Mouse (Mus musculus): ENCODE measurements around the gene Ccdc24.

Ccdc24 gene

GRCm38 (mm10) chr4:117872471-117872886, at the start of gene Ccdc24:
Gene Ccdc24, minus strand, starts transcription at chr4:117872557.
- DNase-seq, result peak; percentile 40 to 69

GRCm38 (mm10) chr4:117921358-117921757, 49.0 kb upstream of the Ccdc24 start:
- no peak for DNase-seq

DNA sequence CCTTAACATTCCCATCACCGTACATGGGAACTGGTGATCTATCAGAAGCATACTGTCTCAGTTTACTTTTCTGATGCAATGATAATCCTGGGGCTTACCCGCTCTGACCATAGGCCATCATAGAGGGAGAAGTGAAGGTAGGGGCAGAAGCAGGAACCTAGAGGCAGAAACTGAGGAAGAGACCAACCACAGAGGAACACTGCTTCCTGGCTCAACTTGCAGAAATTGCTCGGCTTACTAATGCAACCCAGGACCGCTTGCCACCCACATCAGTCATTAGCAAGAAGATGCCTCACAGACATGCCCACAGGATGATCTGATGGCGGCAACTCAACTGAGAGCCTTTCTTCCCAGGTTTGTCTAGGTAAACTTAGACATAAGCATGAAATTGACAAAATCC, 46.4 kb upstream of the Ccdc24 start:
- no peak for DNase-seq

- DNase-seq, result peak; percentile 34 to 68
Observed at GRCm38 (mm10) chr4:117918261-117918660, 45.9 kb upstream of the Ccdc24 start.

DNA sequence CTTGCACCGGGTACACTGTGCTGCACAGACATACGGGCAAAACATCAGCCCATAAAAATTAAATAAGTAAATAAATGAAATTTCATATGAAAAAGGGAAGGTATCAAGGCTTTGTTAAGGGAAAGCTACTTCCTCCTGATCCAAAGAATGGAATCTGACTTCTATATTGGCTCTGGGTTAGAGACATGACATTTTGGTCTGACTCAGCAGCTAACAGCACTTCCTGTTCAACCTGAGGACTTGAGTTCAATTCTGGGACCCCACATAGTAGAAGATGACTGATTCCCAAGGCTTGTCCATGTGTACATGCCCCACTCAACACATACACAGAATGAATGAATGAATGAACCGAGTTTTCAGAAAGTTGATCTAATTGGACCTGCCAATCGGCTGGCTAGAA, 45.5 kb upstream of the Ccdc24 start:
- no peak for DNase-seq

DNA sequence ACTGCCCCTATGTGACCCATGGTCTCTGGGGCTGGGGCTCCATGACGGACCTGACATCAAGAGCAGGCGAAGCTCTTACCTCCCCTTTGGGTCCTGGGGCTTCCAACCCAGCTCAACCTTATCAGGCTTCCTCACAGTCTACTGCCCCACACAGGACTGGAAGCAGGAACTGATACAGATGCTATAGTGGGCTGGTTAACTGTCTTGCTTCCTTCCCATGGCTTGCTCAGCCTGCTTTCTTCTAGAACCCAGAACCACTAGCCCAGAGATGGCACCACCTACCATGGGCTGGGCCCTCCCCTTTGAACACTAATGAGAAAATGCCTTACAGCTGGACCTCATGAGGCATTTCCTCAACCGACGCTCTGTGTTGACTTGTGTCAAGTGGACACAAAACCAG, 45.0 kb upstream of the Ccdc24 start:
- DNase-seq, result no peak

DNA sequence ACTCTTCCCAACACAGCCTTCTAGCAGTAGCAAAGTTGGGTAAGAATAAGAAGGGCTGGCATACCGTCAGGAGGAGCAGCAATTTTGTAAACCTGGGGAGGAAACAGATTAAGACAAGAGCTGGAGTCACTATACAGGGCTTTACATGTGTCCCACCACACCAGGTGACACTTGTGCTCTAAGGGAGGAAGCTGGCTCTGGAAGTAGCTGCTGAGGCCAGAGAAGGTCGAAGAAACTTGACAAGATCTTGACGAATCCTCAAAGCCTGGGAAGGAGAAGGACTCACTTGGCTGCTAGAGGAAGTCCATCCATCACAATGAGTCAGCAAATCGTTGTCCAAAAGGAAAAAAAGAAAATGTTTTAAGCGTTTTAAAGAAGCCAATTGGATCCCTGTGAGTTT, 44.0 kb upstream of the Ccdc24 start:
- DNase-seq, result no peak

DNA sequence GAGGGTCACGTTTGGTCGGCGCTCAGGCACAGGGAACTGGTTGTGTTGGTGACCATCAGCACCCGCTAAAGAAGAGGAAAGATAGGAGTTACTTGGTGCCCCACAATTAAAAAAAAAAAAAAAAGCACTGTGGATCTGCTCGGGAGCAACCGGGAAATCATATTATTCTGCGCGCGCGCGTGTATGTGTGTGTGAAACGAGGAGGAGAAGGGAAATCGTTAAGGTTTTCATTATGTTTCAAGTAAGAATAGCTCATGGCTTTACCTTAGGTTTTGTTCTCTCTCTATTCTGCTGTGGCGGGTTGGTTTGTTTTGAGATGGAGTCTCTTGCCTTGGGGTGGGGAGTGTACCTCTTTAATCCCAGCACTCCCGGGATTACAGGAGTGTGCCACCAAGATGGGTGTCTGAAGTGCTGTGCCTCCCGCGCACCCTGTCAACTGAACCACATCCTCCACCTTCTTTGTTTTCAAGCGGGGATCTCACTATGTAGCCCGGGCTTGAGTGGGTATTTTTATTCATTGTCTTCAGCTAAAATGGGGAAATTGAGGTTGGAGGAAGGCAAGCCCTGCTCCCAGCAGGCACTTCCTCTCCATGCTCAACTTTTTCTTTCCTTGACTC, 43.2 kb upstream of the Ccdc24 start:
- peak in 1 of 2 experiments; percentile 31 for DNase-seq

DNA sequence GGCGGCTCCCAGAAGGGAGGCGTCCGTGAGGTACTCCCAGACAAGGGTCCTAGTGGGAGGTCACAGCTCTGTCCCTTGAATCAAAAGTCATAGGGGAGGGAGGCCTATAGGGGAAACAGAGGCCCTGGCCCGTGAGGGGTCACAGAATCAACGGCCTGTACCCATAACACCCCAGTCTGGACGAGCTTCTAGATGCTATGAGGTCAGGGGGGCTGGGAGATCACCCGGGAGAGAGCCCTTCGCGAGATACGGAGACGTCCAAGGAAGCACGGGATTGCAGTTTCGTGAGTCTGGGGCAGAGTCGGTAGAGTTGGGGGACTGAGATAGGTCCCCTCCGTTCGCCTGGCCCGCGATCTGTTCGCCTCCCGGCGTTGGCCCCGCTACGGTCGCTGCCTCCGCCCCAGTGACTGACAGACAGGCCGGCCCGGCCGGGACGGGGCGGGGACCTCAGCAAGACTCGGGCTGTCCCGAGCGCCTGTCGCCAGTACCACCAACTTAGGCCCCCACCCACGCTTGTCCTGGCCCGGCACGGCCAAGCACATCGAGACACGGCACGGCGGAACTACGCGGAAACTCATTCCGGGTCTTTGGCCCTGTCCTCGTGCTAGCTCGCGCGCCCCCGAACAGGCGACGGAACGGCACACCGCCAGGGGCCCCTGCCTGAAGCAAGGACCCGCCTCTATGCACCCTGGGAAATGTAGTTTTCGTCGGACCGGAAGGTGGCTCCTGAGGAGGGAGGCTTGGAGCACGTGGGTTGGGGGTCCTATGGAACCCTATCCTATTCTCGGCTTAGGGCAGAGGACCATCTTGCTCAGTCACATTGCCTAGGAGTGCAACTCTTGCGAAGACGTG, 42.5 kb upstream of the Ccdc24 start, which contains the start of gene Ipo13:
Gene Ipo13, minus strand, starts transcription at position 409 of the 852 bp plus-strand sequence.
- DNase-seq, result peak; percentile 90 to 95

DNA sequence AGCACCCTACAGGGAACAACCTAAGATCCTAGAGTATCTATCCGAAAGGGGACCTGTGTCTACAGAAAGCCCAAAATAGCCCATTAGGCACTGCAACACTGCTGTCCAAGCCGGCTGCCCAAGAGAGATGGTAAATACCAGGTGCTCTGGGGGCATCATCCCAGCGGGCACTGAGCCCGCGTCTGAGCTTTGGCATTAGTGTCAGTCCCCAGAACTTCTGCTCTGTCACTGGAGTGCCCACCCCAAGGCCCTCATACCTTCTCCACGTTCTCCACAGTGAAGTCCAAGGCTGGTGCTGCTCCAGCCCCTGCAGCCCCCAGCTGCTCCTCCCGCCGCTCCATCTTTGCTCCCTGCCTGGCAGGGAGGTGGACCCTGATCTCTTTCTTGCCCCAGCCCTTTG, 41.7 kb upstream of the Ccdc24 start:
- no peak for DNase-seq

DNA sequence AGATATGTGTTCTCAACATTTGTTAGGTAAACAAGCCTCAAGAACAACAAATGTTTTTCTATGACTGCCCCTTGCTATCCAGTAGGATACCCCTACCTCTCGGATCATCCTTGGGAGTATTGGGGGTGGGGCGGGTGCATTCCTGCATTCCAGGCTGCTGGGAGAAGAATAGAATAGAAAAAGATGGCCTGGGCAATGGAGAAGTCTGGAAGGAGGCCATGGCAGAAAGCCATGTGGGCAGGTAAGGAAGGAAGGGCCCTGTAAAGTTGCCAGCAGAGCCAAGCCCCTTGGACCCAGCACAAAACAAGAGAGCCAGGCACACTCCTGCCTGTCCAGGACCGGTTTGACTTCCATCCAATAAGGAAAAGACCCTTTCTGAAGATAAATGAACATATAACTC, 41.1 kb upstream of the Ccdc24 start:
- DNase-seq, result peak; percentile 77 to 85

- DNase-seq, result no peak
Observed at GRCm38 (mm10) chr4:117912685-117913273, 40.4 kb upstream of the Ccdc24 start.

GRCm38 (mm10) chr4:117912131-117912561, 39.8 kb upstream of the Ccdc24 start:
- no peak for DNase-seq

- DNase-seq, result no peak
Observed at GRCm38 (mm10) chr4:117908834-117909453, 36.6 kb upstream of the Ccdc24 start.

GRCm38 (mm10) chr4:117906196-117906595, 33.8 kb upstream of the Ccdc24 start:
- peak in 1 of 2 experiments; percentile 24 for DNase-seq

DNA sequence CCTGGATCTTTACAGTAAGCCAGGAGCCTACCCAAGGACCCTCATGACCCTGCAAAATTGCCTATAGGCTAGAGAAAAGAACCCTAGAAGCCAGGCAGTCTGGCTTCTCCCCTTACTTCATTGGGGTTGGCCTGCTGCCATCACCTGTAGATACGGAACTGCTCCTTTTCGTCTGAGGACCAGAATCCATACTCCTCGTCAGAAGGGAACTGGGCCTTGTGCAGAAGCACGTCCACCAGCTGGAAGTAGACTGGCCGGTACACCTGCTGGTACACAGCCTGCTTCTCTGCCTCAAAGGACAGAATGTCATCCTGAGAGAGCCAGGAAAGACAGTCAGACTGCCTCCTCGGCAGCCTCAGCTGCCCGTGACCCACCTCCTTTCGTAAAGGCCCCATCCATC, 32.4 kb upstream of the Ccdc24 start:
- DNase-seq, result no peak

DNA sequence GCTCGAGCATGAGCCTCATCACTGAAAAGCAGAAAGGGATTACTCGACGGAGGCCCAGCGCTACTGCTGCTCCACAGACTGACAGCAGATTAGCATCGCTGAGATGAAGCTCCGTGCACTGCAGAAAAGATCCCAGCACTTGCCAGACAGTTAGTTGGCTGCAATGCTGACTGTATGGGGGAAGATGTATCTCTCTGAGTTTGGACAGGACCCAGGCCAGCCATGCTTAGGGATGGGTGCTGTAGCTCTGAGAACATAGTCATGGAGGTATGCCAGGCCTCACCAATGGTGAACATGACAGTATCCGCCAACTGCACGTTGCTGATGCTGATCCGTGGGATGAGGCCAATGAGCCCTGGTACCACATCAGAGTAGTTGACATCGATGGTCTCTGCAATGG, 31.7 kb upstream of the Ccdc24 start:
- DNase-seq, result no peak

DNA sequence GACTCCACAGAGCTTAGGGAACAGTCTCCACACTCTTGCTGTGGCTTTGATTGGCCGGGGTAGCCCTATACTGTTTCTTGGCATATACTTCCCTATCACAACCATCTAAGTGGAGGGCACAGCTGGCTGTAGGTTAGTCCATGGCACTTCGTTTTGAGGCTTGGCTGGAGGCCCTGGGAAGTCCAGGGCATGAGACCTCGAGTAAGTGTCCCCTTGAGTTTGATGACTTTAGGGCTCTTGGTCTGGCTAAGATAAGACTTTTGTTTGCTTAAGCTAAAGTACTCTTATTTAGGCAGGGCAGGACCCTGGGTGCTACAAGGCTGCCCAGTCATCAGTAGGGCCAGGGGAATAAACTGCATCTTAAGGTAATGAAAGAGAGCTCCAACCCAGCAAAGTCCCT, 25.8 kb upstream of the Ccdc24 start:
- DNase-seq, result no peak

- DNase-seq, result no peak
Observed at GRCm38 (mm10) chr4:117896031-117896430, 23.7 kb upstream of the Ccdc24 start.

GRCm38 (mm10) chr4:117895339-117895738, 23.0 kb upstream of the Ccdc24 start:
- no peak for DNase-seq

DNA sequence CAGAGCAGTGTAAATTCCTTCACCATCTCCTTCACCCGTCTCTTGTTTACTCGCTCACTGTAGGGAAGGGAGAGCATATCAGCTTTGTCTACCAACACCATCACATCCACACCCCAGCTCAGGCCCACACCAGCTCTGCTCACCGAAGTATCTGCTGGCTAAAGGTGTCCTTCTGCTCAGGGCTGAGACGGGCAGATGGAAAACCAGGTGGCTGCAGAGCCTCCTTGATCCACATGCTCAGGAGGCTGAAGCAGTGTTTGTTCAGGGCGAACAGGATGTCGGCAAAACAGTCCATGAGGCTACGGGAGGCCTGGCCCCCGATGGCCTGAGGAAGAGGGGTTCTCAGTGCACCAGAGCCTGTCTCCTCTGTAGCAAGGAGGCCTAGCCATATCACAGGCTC, 22.2 kb upstream of the Ccdc24 start:
- no peak for DNase-seq

- peak; percentile 59 to 90 for DNase-seq
Observed at GRCm38 (mm10) chr4:117893376-117893775, 21.0 kb upstream of the Ccdc24 start.

DNA sequence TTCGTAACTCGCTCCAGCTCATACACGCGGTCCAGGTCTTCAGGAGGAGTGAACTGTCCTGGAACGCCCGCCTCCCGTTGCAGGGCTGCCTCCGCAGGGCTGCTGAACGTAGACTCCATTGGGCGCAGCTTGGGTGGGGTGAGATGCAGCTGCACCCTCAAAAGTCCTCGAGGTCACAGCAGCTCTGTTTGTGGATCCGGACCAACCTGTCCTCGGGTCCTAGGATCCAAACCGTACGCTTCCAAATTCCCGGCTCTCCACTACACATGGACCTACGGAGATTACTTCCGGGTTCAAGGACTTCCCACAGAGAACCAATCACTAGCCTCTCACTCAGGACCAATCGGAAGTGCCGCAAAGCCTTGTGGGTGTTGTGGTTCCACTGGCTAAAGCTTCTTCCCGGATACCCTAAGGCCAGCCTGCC, 19.4 kb upstream of the Ccdc24 start, which contains the start of gene Dph2:
Gene Dph2, minus strand, starts transcription at position 295 of the 424 bp plus-strand sequence.
- peak; percentile 89 to 92 for DNase-seq
